Mouse (Mus musculus) forebrain, embryonic 13.5 days (tissue): Measurements from ENCODE around the gene Ap1g1. TPM values are rescaled to one million over a fixed set of nuclear protein-coding genes. Genes with fewer than 3 reads are reported as not detected.
"Not testable (repeated sequence)": the region's sequence is repeated elsewhere in the genome, so short reads cannot be mapped to it uniquely, and the experiment has no call there.

Experiments
- ATAC-seq: fragments of 200-750 bp; cut with Nextera tagmentation; 2 replicates; pipeline ENCODE4 v1.8.0; 2017
- H3K27ac ChIP-seq: fragments of 300-500 bp; sonication (generic); 2 replicates; pipeline ENCODE4 v1.5.1; 2015; ENCODE audit warnings: inconsistent platforms, mild to moderate bottlenecking, moderate library complexity
- H3K27me3 ChIP-seq: fragments of 300-500 bp; sonication (generic); 2 replicates; pipeline ENCODE4 v1.6.1; 2015; ENCODE audit warnings: mild to moderate bottlenecking, inconsistent platforms
- H3K36me3 ChIP-seq: fragments of 300-500 bp; sonication (generic); 2 replicates; pipeline ENCODE4 v1.6.1; 2015; ENCODE audit warnings: mild to moderate bottlenecking, inconsistent platforms; ENCODE audit not compliant: poor library complexity, severe bottlenecking
- H3K4me1 ChIP-seq: fragments of 300-500 bp; sonication (generic); 2 replicates; pipeline ENCODE4 v1.6.1; 2015; ENCODE audit warnings: inconsistent platforms
- H3K4me2 ChIP-seq: fragments of 300-500 bp; sonication (generic); 2 replicates; pipeline ENCODE4 v1.6.1; 2015; ENCODE audit warnings: inconsistent platforms, mild to moderate bottlenecking, moderate library complexity
- H3K4me3 ChIP-seq: fragments of 300-500 bp; sonication (generic); 2 replicates; pipeline ENCODE4 v1.5.1; 2015; ENCODE audit warnings: mild to moderate bottlenecking, inconsistent platforms
- H3K9ac ChIP-seq: fragments of 300-500 bp; sonication (generic); 2 replicates; pipeline ENCODE4 v1.6.1; 2015; ENCODE audit warnings: mild to moderate bottlenecking, inconsistent platforms
- H3K9me3 ChIP-seq: fragments of 300-500 bp; sonication (generic); replicated peaks from 2 replicates; pipeline ENCODE4 v1.6.1; 2016; ENCODE audit warnings: inconsistent platforms
- WGBS: fragments of 180-500 bp; shearing (Covaris S2); methylation state at CpG from one replicate; pipeline ENCODE4 v1.1.7; 2015; 5-methylcytosine and 5-hydroxymethylcytosine counted together
- polyA plus RNA-seq: library from polyadenylated mRNA; unstranded; fragments of >200 nt; fragmentation: Nextera tagmentation; extraction: Ambion mirVana; gene quantifications from 2 replicates; pipeline ENCODE4 v1.2.1, GENCODE M21; 2015

The Ap1g1 gene
- polyA plus RNA-seq, 1 experiment from 2014 or later = 45.7 TPM

GRCm38 (mm10) chr8:109871056-109871455, 92.7 kb downstream of the Ap1g1 start:
- Histone ChIP-seq H3K9me3 (no peaks in the 10 kb centered on the region), H3K27ac (no peak overlapping the region), H3K9ac (no peak overlapping the region), H3K4me1 (peaks cover 14% of the 10 kb centered on the region; the same call in 1 of the 2 replicates), H3K36me3 (peaks cover 9% of the 10 kb centered on the region; the same call in 1 of the 2 replicates), H3K27me3 (no peaks in the 10 kb centered on the region), H3K4me2 (no peak overlapping the region), H3K4me3 (no peak overlapping the region)
- 89% methylated on average over 1 of the region's 1 CpGs for WGBS
- ATAC-seq = no peak

- H3K4me3 ChIP-seq, H3K9ac ChIP-seq, ATAC-seq, H3K4me2 ChIP-seq, H3K9me3 ChIP-seq, H3K27ac ChIP-seq, H3K27me3 ChIP-seq: not testable (repeated sequence)
- peaks cover 30% of the 10 kb centered on the region for H3K36me3 ChIP-seq
- H3K4me1 ChIP-seq = peaks cover 10% of the 10 kb centered on the region; the same call in 1 of the 2 replicates
- 87% methylated on average over 3 of the region's 3 CpGs for WGBS
Measured at GRCm38 (mm10) chr8:109873800-109874199, 95.4 kb downstream of the Ap1g1 start.

GRCm38 (mm10) chr8:109880012-109880662, 101.8 kb downstream of the Ap1g1 start:
- H3K27ac ChIP-seq = no peak overlapping the region
- no peak overlapping the region for H3K9ac ChIP-seq
- 94% methylated on average over 5 of the region's 5 CpGs for WGBS
- ATAC-seq = no peak
- H3K4me2 ChIP-seq = no peak overlapping the region
- H3K36me3 ChIP-seq = peaks cover 46% of the 10 kb centered on the region
- no peaks in the 10 kb centered on the region for H3K9me3 ChIP-seq
- no peaks in the 10 kb centered on the region for H3K4me1 ChIP-seq
- H3K4me3 ChIP-seq = no peak overlapping the region
- H3K27me3 ChIP-seq = no peaks in the 10 kb centered on the region

- Histone ChIP-seq H3K9me3 (no peaks in the 10 kb centered on the region), H3K27me3 (no peaks in the 10 kb centered on the region), H3K36me3 (peaks cover 35% of the 10 kb centered on the region), H3K27ac (no peak overlapping the region), H3K4me2 (no peak overlapping the region), H3K4me1 (no peaks in the 10 kb centered on the region), H3K4me3 (no peak overlapping the region), H3K9ac (no peak overlapping the region)
- no peak for ATAC-seq
Measured at GRCm38 (mm10) chr8:109885294-109885693, 106.9 kb downstream of the Ap1g1 start.

- Histone ChIP-seq H3K36me3 (peaks cover 36% of the 10 kb centered on the region), H3K4me2 (no peak overlapping the region), H3K9ac (no peak overlapping the region), H3K27ac (no peak overlapping the region), H3K27me3 (no peaks in the 10 kb centered on the region), H3K4me1 (no peaks in the 10 kb centered on the region), H3K9me3 (no peaks in the 10 kb centered on the region), H3K4me3 (no peak overlapping the region)
- 92% methylated on average over 1 of the region's 1 CpGs for WGBS
- no peak for ATAC-seq
Measured at GRCm38 (mm10) chr8:109889211-109889610, 110.9 kb downstream of the Ap1g1 start.

GRCm38 (mm10) chr8:109890794-109891585, 112.6 kb downstream of the Ap1g1 start:
- ATAC-seq = no peak
- WGBS = 94% methylated on average over 3 of the region's 3 CpGs

GRCm38 (mm10) chr8:109894636-109895035, 116.3 kb downstream of the Ap1g1 start:
- H3K9ac ChIP-seq = no peak overlapping the region
- H3K27ac ChIP-seq = no peak overlapping the region
- 94% methylated on average over 1 of the region's 1 CpGs for WGBS
- ATAC-seq = no peak
- H3K36me3 ChIP-seq = peaks cover 25% of the 10 kb centered on the region
- no peaks in the 10 kb centered on the region for H3K9me3 ChIP-seq
- H3K4me1 ChIP-seq = no peaks in the 10 kb centered on the region
- H3K4me2 ChIP-seq = no peak overlapping the region
- no peak overlapping the region for H3K4me3 ChIP-seq
- H3K27me3 ChIP-seq = no peaks in the 10 kb centered on the region

More at GRCm38 (mm10) chr8:109890794-109891585, 112.6 kb downstream of the Ap1g1 start:
- peaks cover 37% of the 10 kb centered on the region for H3K36me3 ChIP-seq
- no peaks in the 10 kb centered on the region for H3K9me3 ChIP-seq
- no peaks in the 10 kb centered on the region for H3K27me3 ChIP-seq
- H3K4me1 ChIP-seq = no peaks in the 10 kb centered on the region
- H3K4me2 ChIP-seq = no peak overlapping the region
- H3K9ac ChIP-seq = no peak overlapping the region
- no peak overlapping the region for H3K27ac ChIP-seq
- H3K4me3 ChIP-seq = no peak overlapping the region

- whole genome bisulfite sequencing = 90% methylated on average over 12 of the region's 12 CpGs
Measured at GRCm38 (mm10) chr8:109895355-109895754, 117.0 kb downstream of the Ap1g1 start.

GRCm38 (mm10) chr8:109902379-109902778, 124.0 kb downstream of the Ap1g1 start:
- Histone ChIP-seq H3K36me3 (peaks cover 25% of the 10 kb centered on the region; the same call in 1 of the 2 replicates), H3K27me3 (no peaks in the 10 kb centered on the region), H3K9me3 (no peaks in the 10 kb centered on the region), H3K4me1 (no peaks in the 10 kb centered on the region), H3K27ac (no peak overlapping the region), H3K4me2 (no peak overlapping the region), H3K9ac (no peak overlapping the region), H3K4me3 (no peak overlapping the region)
- no peak for ATAC-seq

More at GRCm38 (mm10) chr8:109895355-109895754, 117.0 kb downstream of the Ap1g1 start:
- no peaks in the 10 kb centered on the region for H3K27me3 ChIP-seq
- ATAC-seq = no peak
- no peak overlapping the region for H3K27ac ChIP-seq
- H3K4me2 ChIP-seq = no peak overlapping the region
- H3K36me3 ChIP-seq = peaks cover 18% of the 10 kb centered on the region
- H3K9me3 ChIP-seq = no peaks in the 10 kb centered on the region
- H3K4me3 ChIP-seq = no peak overlapping the region
- H3K9ac ChIP-seq = no peak overlapping the region
- H3K4me1 ChIP-seq = no peaks in the 10 kb centered on the region

GRCm38 (mm10) chr8:109903909-109904469, 125.6 kb downstream of the Ap1g1 start:
- no peak for ATAC-seq
- Histone ChIP-seq H3K27ac (no peak overlapping the region), H3K9me3 (no peaks in the 10 kb centered on the region), H3K4me2 (no peak overlapping the region), H3K9ac (no peak overlapping the region), H3K4me3 (no peak overlapping the region), H3K4me1 (no peaks in the 10 kb centered on the region), H3K27me3 (no peaks in the 10 kb centered on the region), H3K36me3 (peaks cover 36% of the 10 kb centered on the region)
- WGBS = 84% methylated on average over 10 of the region's 10 CpGs

GRCm38 (mm10) chr8:109904928-109905668, 126.7 kb downstream of the Ap1g1 start:
- H3K4me2 ChIP-seq = no peak overlapping the region
- no peak overlapping the region for H3K4me3 ChIP-seq
- H3K9ac ChIP-seq = no peak overlapping the region
- H3K27me3 ChIP-seq = no peaks in the 10 kb centered on the region
- H3K9me3 ChIP-seq = no peaks in the 10 kb centered on the region
- peaks cover 47% of the 10 kb centered on the region for H3K36me3 ChIP-seq
- 97% methylated on average over 1 of the region's 1 CpGs for WGBS
- H3K27ac ChIP-seq = no peak overlapping the region
- no peaks in the 10 kb centered on the region for H3K4me1 ChIP-seq
- no peak for ATAC-seq

- Histone ChIP-seq H3K36me3 (peaks cover 43% of the 10 kb centered on the region), H3K27me3 (no peaks in the 10 kb centered on the region), H3K4me2 (no peak overlapping the region), H3K27ac (no peak overlapping the region), H3K9me3 (no peaks in the 10 kb centered on the region), H3K9ac (no peak overlapping the region), H3K4me1 (no peaks in the 10 kb centered on the region), H3K4me3 (no peak overlapping the region)
- WGBS = 92% methylated on average over 3 of the region's 3 CpGs
- ATAC-seq = no peak
Measured at GRCm38 (mm10) chr8:109906907-109907306, 128.6 kb downstream of the Ap1g1 start.
